Mouse (Mus musculus) C2C12 (cell line): Measurements from ENCODE around the gene Gli2. TPM values are rescaled to one million over a fixed set of nuclear protein-coding genes. Genes with fewer than 3 reads are reported as not detected.

Experiments used
- H3K27me3 ChIP-seq: one replicate; pipeline ENCODE4 v1.6.1; 2011; ENCODE audit not compliant: control insufficient read depth, insufficient read depth, insufficient read length
- H3K36me3 ChIP-seq: one replicate; pipeline ENCODE4 v1.6.1; 2011; ENCODE audit not compliant: control insufficient read depth, insufficient read depth
- H3K4me3 ChIP-seq: one replicate; pipeline ENCODE4 v1.5.1; 2011; ENCODE audit warnings: mild to moderate bottlenecking, control low read depth; ENCODE audit not compliant: poor library complexity, insufficient read depth, severe bottlenecking
- H3K79me2 ChIP-seq: one replicate; pipeline ENCODE4 v1.6.1; 2011; ENCODE audit not compliant: control insufficient read depth, insufficient read depth
- H3K79me3 ChIP-seq: one replicate; pipeline ENCODE4 v1.6.1; 2011; ENCODE audit warnings: low read depth, control low read depth
- H3ac ChIP-seq: one replicate; pipeline ENCODE3; 2011; ENCODE audit warnings: low read depth; ENCODE audit not compliant: control insufficient read depth, insufficient read length
- CEBPB ChIP-seq: IDR thresholded peaks from one replicate; pipeline ENCODE4 v1.6.1; 2011; ENCODE audit warnings: low read depth, mild to moderate bottlenecking, control low read depth, moderate library complexity
- CTCF ChIP-seq: IDR thresholded peaks from one replicate; pipeline ENCODE4 v1.5.1; 2011; ENCODE audit not compliant: control insufficient read depth, insufficient read depth, insufficient read length
- FOSL1 ChIP-seq: IDR thresholded peaks from one replicate; pipeline ENCODE4 v1.8.0; 2011; ENCODE audit warnings: mild to moderate bottlenecking, low read length; ENCODE audit not compliant: poor library complexity, insufficient read depth, severe bottlenecking
- MAX ChIP-seq: IDR thresholded peaks from one replicate; pipeline ENCODE4 v1.6.1; 2011; ENCODE audit warnings: mild to moderate bottlenecking, control low read depth
- MYOD1 ChIP-seq: IDR thresholded peaks from one replicate; pipeline ENCODE4 v1.6.1; 2011; ENCODE audit warnings: low read depth; ENCODE audit not compliant: control insufficient read depth, insufficient read length
- MYOG ChIP-seq: IDR thresholded peaks from one replicate; pipeline ENCODE4 v1.6.1; 2011; ENCODE audit not compliant: control insufficient read depth, insufficient read length; ENCODE audit errors: extremely low read depth
- USF1 ChIP-seq: IDR thresholded peaks from one replicate; pipeline ENCODE4 v1.6.1; 2011; ENCODE audit warnings: low read depth, mild to moderate bottlenecking, control low read depth, moderate library complexity
- polyA plus RNA-seq: library from polyadenylated mRNA; unstranded; fragments of >200 nt; fragmentation: generic; extraction: Trizol; gene quantifications from one replicate; pipeline ENCODE4 v1.2.1, GENCODE M21; 2012; ENCODE audit warnings: missing spikeins

Gene Gli2
- polyA plus RNA-seq, 1 experiment, result 0.74 TPM

GRCm38 (mm10) chr1:118826614-118827013 is 226.8 kb downstream of the Gli2 start:
- no peak for TF ChIP-seq MYOD1
- TF ChIP-seq MAX, result no peak
- TF ChIP-seq MYOG, result no peak
- TF ChIP-seq CEBPB, result no peak
- Histone ChIP-seq H3K36me3 (no peaks in the 10 kb centered on the region), H3K79me2 (no peaks in the 10 kb centered on the region), H3K27me3 (no peaks in the 10 kb centered on the region), H3ac (no peak overlapping the region), H3K4me3 (no peak overlapping the region), H3K79me3 (no peaks in the 10 kb centered on the region)

- no peaks in the 10 kb centered on the region for H3K27me3 ChIP-seq
- H3K79me2 ChIP-seq, result no peaks in the 10 kb centered on the region
- TF ChIP-seq USF1 (no peak), MAX (no peak), FOSL1 (no peak), CTCF (no peak)
- no peak overlapping the region for H3ac ChIP-seq
- H3K4me3 ChIP-seq, result no peak overlapping the region
- no peaks in the 10 kb centered on the region for H3K36me3 ChIP-seq
- H3K79me3 ChIP-seq, result no peaks in the 10 kb centered on the region
Observed at GRCm38 (mm10) chr1:118825467-118826219, 227.8 kb downstream of the Gli2 start.

GRCm38 (mm10) chr1:118825035-118825434 is 228.4 kb downstream of the Gli2 start:
- TF ChIP-seq MAX (no peak), MYOG (no peak), USF1 (no peak), FOSL1 (no peak)

DNA sequence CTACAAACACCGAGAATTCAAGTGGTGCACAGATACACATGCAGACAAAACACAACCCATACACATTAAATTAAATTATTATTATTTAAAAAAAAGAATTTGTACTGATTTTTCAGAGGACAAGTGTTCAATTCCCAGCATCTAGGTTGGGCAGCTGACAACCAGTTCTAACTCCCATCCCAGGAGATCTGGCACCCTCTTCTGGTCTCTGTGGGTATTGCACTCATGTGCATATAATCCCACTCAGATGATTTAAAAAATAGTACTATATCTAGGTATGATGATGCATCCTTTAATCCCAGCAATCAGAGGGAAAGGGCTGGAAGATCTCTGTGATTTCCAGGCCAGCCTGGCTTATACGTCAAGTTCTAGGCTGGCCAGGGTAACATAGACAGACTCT is 231.2 kb downstream of the Gli2 start:
- H3K79me3 ChIP-seq, result no peaks in the 10 kb centered on the region
- no peaks in the 10 kb centered on the region for H3K36me3 ChIP-seq
- H3ac ChIP-seq, result no peak overlapping the region
- no peak overlapping the region for H3K4me3 ChIP-seq
- no peaks in the 10 kb centered on the region for H3K27me3 ChIP-seq
- no peaks in the 10 kb centered on the region for H3K79me2 ChIP-seq
- TF ChIP-seq USF1, result no peak
- no peak for TF ChIP-seq CTCF

More at GRCm38 (mm10) chr1:118825035-118825434, 228.4 kb downstream of the Gli2 start:
- Histone ChIP-seq H3K36me3 (no peaks in the 10 kb centered on the region), H3K27me3 (no peaks in the 10 kb centered on the region), H3ac (no peak overlapping the region), H3K79me3 (no peaks in the 10 kb centered on the region), H3K79me2 (no peaks in the 10 kb centered on the region), H3K4me3 (no peak overlapping the region)

- Histone ChIP-seq H3K4me3 (no peak overlapping the region), H3K79me2 (no peaks in the 10 kb centered on the region), H3K79me3 (no peaks in the 10 kb centered on the region), H3K27me3 (peaks cover 6% of the 10 kb centered on the region), H3K36me3 (no peaks in the 10 kb centered on the region), H3ac (no peak overlapping the region)
- TF ChIP-seq FOSL1 (no peak), USF1 (no peak), MYOD1 (no peak), CEBPB (no peak), MYOG (no peak), CTCF (no peak), MAX (no peak)
Observed at GRCm38 (mm10) chr1:118815015-118815414, 238.4 kb downstream of the Gli2 start.

- no peaks in the 10 kb centered on the region for H3K27me3 ChIP-seq
- no peaks in the 10 kb centered on the region for H3K79me3 ChIP-seq
- H3K79me2 ChIP-seq, result no peaks in the 10 kb centered on the region
- no peak overlapping the region for H3ac ChIP-seq
- H3K4me3 ChIP-seq, result no peak overlapping the region
- no peaks in the 10 kb centered on the region for H3K36me3 ChIP-seq
- TF ChIP-seq MYOG, result no peak
- TF ChIP-seq MYOD1, result no peak
- TF ChIP-seq CTCF, result no peak
- no peak for TF ChIP-seq MAX
- no peak for TF ChIP-seq FOSL1
Observed at GRCm38 (mm10) chr1:118810336-118810735, 243.1 kb downstream of the Gli2 start.
